Mouse (Mus musculus): ENCODE results near the gene Rnf17. TPM values are rescaled to one million over a fixed set of nuclear protein-coding genes. Genes with fewer than 3 reads are reported as not detected.
A peak's percentile ranks its signal among the peaks of the same experiment; 100 is the strongest.

The Rnf17 gene
- polyA plus RNA-seq, 1 experiment from 2014 or later = 0.80 TPM

- peaks cover 2% of the 10 kb centered on the region for H3K4me1 ChIP-seq (ENCODE audit: control insufficient read depth, insufficient read depth, low read depth, low read length)
- H3K4me2 ChIP-seq (ENCODE audit: low read length) = no peak overlapping the region
These were observed 33.5 kb upstream of the Rnf17 start for GRCm38 (mm10) chr14:56368834-56369233.

GRCm38 (mm10) chr14:56375731-56376130, 26.6 kb upstream of the Rnf17 start:
- Histone ChIP-seq H3K27me3 (replicated peaks; ENCODE audit: control insufficient read depth, insufficient read depth, low read length) (no peaks in the 10 kb centered on the region; the same call in 1 of the 2 replicates), H3K36me3 (ENCODE audit: control insufficient read depth, insufficient read depth, low read length) (no peaks in the 10 kb centered on the region), H3K9me3 (ENCODE audit: control insufficient read depth, low read length) (no peaks in the 10 kb centered on the region), H3K4me3 (ENCODE audit: low read length) (no peak overlapping the region), H3K4me1 (ENCODE audit: control insufficient read depth, insufficient read depth, low read depth, low read length) (no peaks in the 10 kb centered on the region), H3K4me2 (ENCODE audit: low read length) (no peak overlapping the region), H3K9ac (ENCODE audit: low read depth, low read length) (no peak overlapping the region), H3K27ac (ENCODE audit: low read depth, low read length) (no peak overlapping the region)
- peak; percentile 93 for ATAC-seq
- 3% methylated on average over 6 of the region's 6 CpGs for WGBS

More at GRCm38 (mm10) chr14:56368834-56369233, 33.5 kb upstream of the Rnf17 start:
- Histone ChIP-seq H3K27me3 (replicated peaks; ENCODE audit: control insufficient read depth, insufficient read depth, low read length) (peaks cover 27% of the 10 kb centered on the region), H3K4me3 (ENCODE audit: low read length) (no peak overlapping the region), H3K9ac (ENCODE audit: low read depth, low read length) (no peak overlapping the region), H3K9me3 (ENCODE audit: control insufficient read depth, low read length) (no peaks in the 10 kb centered on the region), H3K36me3 (ENCODE audit: control insufficient read depth, insufficient read depth, low read length) (no peaks in the 10 kb centered on the region), H3K27ac (ENCODE audit: low read depth, low read length) (no peak overlapping the region)
- 58% methylated on average over 3 of the region's 3 CpGs for WGBS
- no peak for ATAC-seq

GRCm38 (mm10) chr14:56377745-56378144, 24.6 kb upstream of the Rnf17 start:
- H3K4me2 ChIP-seq (ENCODE audit: low read length) = no peak overlapping the region
- H3K4me3 ChIP-seq (ENCODE audit: low read length) = no peak overlapping the region
- no peaks in the 10 kb centered on the region for H3K9me3 ChIP-seq (ENCODE audit: control insufficient read depth, low read length)
- no peak overlapping the region for H3K27ac ChIP-seq (ENCODE audit: low read depth, low read length)
- no peaks in the 10 kb centered on the region for H3K27me3 ChIP-seq (replicated peaks; ENCODE audit: control insufficient read depth, insufficient read depth, low read length)
- no peak overlapping the region for H3K9ac ChIP-seq (ENCODE audit: low read depth, low read length)
- no peak for ATAC-seq
- no peaks in the 10 kb centered on the region for H3K4me1 ChIP-seq (ENCODE audit: control insufficient read depth, insufficient read depth, low read depth, low read length)
- no peaks in the 10 kb centered on the region for H3K36me3 ChIP-seq (ENCODE audit: control insufficient read depth, insufficient read depth, low read length)

GRCm38 (mm10) chr14:56379336-56379735, 23.0 kb upstream of the Rnf17 start:
- Histone ChIP-seq H3K36me3 (ENCODE audit: control insufficient read depth, insufficient read depth, low read length) (no peaks in the 10 kb centered on the region), H3K9ac (ENCODE audit: low read depth, low read length) (no peak overlapping the region), H3K4me3 (ENCODE audit: low read length) (no peak overlapping the region), H3K4me2 (ENCODE audit: low read length) (no peak overlapping the region), H3K4me1 (ENCODE audit: control insufficient read depth, insufficient read depth, low read depth, low read length) (no peaks in the 10 kb centered on the region), H3K27ac (ENCODE audit: low read depth, low read length) (no peak overlapping the region), H3K9me3 (ENCODE audit: control insufficient read depth, low read length) (no peaks in the 10 kb centered on the region), H3K27me3 (replicated peaks; ENCODE audit: control insufficient read depth, insufficient read depth, low read length) (no peaks in the 10 kb centered on the region)
- ATAC-seq = no peak
- 58% methylated on average over 9 of the region's 9 CpGs for WGBS

- no peak overlapping the region for H3K4me3 ChIP-seq (ENCODE audit: low read length)
- no peaks in the 10 kb centered on the region for H3K9me3 ChIP-seq (ENCODE audit: control insufficient read depth, low read length)
- 90% methylated on average over 4 of the region's 4 CpGs for whole genome bisulfite sequencing
- H3K36me3 ChIP-seq (ENCODE audit: control insufficient read depth, insufficient read depth, low read length) = no peaks in the 10 kb centered on the region
- H3K4me1 ChIP-seq (ENCODE audit: control insufficient read depth, insufficient read depth, low read depth, low read length) = no peaks in the 10 kb centered on the region
- no peak overlapping the region for H3K4me2 ChIP-seq (ENCODE audit: low read length)
- H3K27ac ChIP-seq (ENCODE audit: low read depth, low read length) = no peak overlapping the region
- H3K27me3 ChIP-seq (replicated peaks; ENCODE audit: control insufficient read depth, insufficient read depth, low read length) = no peaks in the 10 kb centered on the region
- no peak overlapping the region for H3K9ac ChIP-seq (ENCODE audit: low read depth, low read length)
- ATAC-seq = no peak
These were observed 20.0 kb upstream of the Rnf17 start for GRCm38 (mm10) chr14:56382366-56382765.

- 52% methylated on average over 3 of the region's 3 CpGs for WGBS
- no peaks in the 10 kb centered on the region for H3K4me1 ChIP-seq (ENCODE audit: control insufficient read depth, insufficient read depth, low read depth, low read length)
- no peak overlapping the region for H3K4me2 ChIP-seq (ENCODE audit: low read length)
- H3K27me3 ChIP-seq (replicated peaks; ENCODE audit: control insufficient read depth, insufficient read depth, low read length) = no peaks in the 10 kb centered on the region
- no peak overlapping the region for H3K27ac ChIP-seq (ENCODE audit: low read depth, low read length)
- ATAC-seq = peak; percentile 45; the same call in 1 of the 2 replicates
- H3K9ac ChIP-seq (ENCODE audit: low read depth, low read length) = no peak overlapping the region
- H3K9me3 ChIP-seq (ENCODE audit: control insufficient read depth, low read length) = no peaks in the 10 kb centered on the region
- no peaks in the 10 kb centered on the region for H3K36me3 ChIP-seq (ENCODE audit: control insufficient read depth, insufficient read depth, low read length)
- no peak overlapping the region for H3K4me3 ChIP-seq (ENCODE audit: low read length)
These were observed 12.1 kb upstream of the Rnf17 start for GRCm38 (mm10) chr14:56390247-56390646.

- no peak for ATAC-seq
These were observed 8.6 kb upstream of the Rnf17 start for GRCm38 (mm10) chr14:56393704-56394312.

GRCm38 (mm10) chr14:56398001-56398400, 4.4 kb upstream of the Rnf17 start:
- Histone ChIP-seq H3K4me2 (ENCODE audit: low read length) (no peak overlapping the region), H3K9ac (ENCODE audit: low read depth, low read length) (no peak overlapping the region), H3K9me3 (ENCODE audit: control insufficient read depth, low read length) (no peaks in the 10 kb centered on the region), H3K27ac (ENCODE audit: low read depth, low read length) (no peak overlapping the region), H3K4me3 (ENCODE audit: low read length) (no peak overlapping the region), H3K27me3 (replicated peaks; ENCODE audit: control insufficient read depth, insufficient read depth, low read length) (no peaks in the 10 kb centered on the region), H3K4me1 (ENCODE audit: control insufficient read depth, insufficient read depth, low read depth, low read length) (no peaks in the 10 kb centered on the region), H3K36me3 (ENCODE audit: control insufficient read depth, insufficient read depth, low read length) (no peaks in the 10 kb centered on the region)
- no peak for ATAC-seq

More at GRCm38 (mm10) chr14:56393704-56394312, 8.6 kb upstream of the Rnf17 start:
- Histone ChIP-seq H3K27me3 (replicated peaks; ENCODE audit: control insufficient read depth, insufficient read depth, low read length) (no peaks in the 10 kb centered on the region), H3K4me1 (ENCODE audit: control insufficient read depth, insufficient read depth, low read depth, low read length) (no peaks in the 10 kb centered on the region), H3K27ac (ENCODE audit: low read depth, low read length) (no peak overlapping the region), H3K4me2 (ENCODE audit: low read length) (no peak overlapping the region), H3K4me3 (ENCODE audit: low read length) (no peak overlapping the region), H3K9ac (ENCODE audit: low read depth, low read length) (no peak overlapping the region), H3K9me3 (ENCODE audit: control insufficient read depth, low read length) (no peaks in the 10 kb centered on the region), H3K36me3 (ENCODE audit: control insufficient read depth, insufficient read depth, low read length) (no peaks in the 10 kb centered on the region)
- 9% methylated on average over 2 of the region's 2 CpGs for WGBS

GRCm38 (mm10) chr14:56403072-56403375, 643 bp downstream of the Rnf17 start:
- Histone ChIP-seq H3K27me3 (replicated peaks; ENCODE audit: control insufficient read depth, insufficient read depth, low read length) (no peaks in the 10 kb centered on the region), H3K27ac (ENCODE audit: low read depth, low read length) (no peak overlapping the region), H3K4me1 (ENCODE audit: control insufficient read depth, insufficient read depth, low read depth, low read length) (no peaks in the 10 kb centered on the region), H3K4me2 (ENCODE audit: low read length) (no peak overlapping the region), H3K36me3 (ENCODE audit: control insufficient read depth, insufficient read depth, low read length) (no peaks in the 10 kb centered on the region), H3K9me3 (ENCODE audit: control insufficient read depth, low read length) (no peaks in the 10 kb centered on the region), H3K4me3 (ENCODE audit: low read length) (no peak overlapping the region), H3K9ac (ENCODE audit: low read depth, low read length) (no peak overlapping the region)
- 94% methylated on average over 2 of the region's 2 CpGs for WGBS
- ATAC-seq = no peak

- H3K36me3 ChIP-seq (ENCODE audit: control insufficient read depth, insufficient read depth, low read length) = no peaks in the 10 kb centered on the region
- no peaks in the 10 kb centered on the region for H3K27me3 ChIP-seq (replicated peaks; ENCODE audit: control insufficient read depth, insufficient read depth, low read length)
- no peaks in the 10 kb centered on the region for H3K9me3 ChIP-seq (ENCODE audit: control insufficient read depth, low read length)
- no peak overlapping the region for H3K9ac ChIP-seq (ENCODE audit: low read depth, low read length)
- H3K4me3 ChIP-seq (ENCODE audit: low read length) = no peak overlapping the region
- WGBS = 76% methylated on average over 2 of the region's 2 CpGs
- H3K27ac ChIP-seq (ENCODE audit: low read depth, low read length) = no peak overlapping the region
- H3K4me2 ChIP-seq (ENCODE audit: low read length) = no peak overlapping the region
- no peak for ATAC-seq
- H3K4me1 ChIP-seq (ENCODE audit: control insufficient read depth, insufficient read depth, low read depth, low read length) = no peaks in the 10 kb centered on the region
These were observed 59.7 kb downstream of the Rnf17 start for GRCm38 (mm10) chr14:56462090-56462489.
